Mouse (Mus musculus): ENCODE data around the gene Rnf121. TPM values are rescaled to one million over a fixed set of nuclear protein-coding genes. Genes with fewer than 3 reads are reported as not detected.
"Not testable (repeated sequence)": the region's sequence is repeated elsewhere in the genome, so short reads cannot be mapped to it uniquely, and the experiment has no call there.

Rnf121 gene
- polyA plus RNA-seq, 1 experiment = 31.9 TPM

DNA sequence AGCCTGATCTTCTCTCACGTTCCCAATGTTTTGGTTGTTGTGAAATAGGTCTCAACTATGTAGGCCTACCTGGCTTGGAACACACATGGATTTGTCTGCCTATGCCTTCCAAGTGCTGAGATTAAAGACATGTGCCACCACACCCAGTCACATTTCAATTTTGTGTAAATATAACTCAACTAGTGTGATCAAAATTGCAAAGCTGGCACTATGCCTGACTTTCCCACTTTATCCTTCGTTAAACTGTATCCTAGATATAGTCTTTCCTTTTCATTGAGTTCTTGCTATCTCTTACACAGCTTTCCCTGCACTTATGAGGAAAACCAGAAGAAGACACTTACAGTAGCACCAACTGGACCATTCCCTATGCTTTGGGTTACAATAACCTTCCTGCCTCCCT is 29.7 kb downstream of the Rnf121 start:
- Histone ChIP-seq H3K4me1 (ENCODE audit: control insufficient read depth, insufficient read depth, low read length) (no peaks in the 10 kb centered on the region), H3K4me3 (replicated peaks; ENCODE audit: extremely low read depth, low read depth, low read length) (no peak overlapping the region)
- 65% methylated on average over 2 of the region's 2 CpGs for WGBS
- no peak for TF ChIP-seq POLR2A (IDR thresholded peaks at IDR 0.05; ENCODE audit: borderline replicate concordance, extremely low read depth, low read depth, low read length)
- TF ChIP-seq CTCF (IDR thresholded peaks at IDR 0.05; ENCODE audit: insufficient read depth, low read length) = no peak
- DNase-seq = no peak

DNA sequence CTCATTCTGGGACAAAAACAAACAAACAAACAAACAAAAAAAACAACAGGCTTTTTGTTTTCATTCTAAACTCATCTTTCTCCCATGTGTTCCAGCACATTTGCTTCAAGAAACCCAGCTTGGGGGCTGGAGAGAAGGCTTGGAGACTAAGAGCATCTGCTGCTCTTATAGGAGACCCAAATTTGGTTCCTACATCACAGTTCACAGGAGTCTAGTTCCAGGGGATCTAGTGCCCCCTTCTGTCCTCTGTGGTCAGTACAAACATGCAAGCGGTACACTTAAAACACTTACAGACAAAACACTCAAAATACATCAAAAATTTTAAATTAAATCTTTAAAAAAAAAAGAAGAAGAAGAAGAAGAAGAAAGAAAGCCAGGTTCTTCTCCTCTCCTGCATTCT is 30.4 kb downstream of the Rnf121 start:
- Histone ChIP-seq H3K4me1 (ENCODE audit: control insufficient read depth, insufficient read depth, low read length) (no peaks in the 10 kb centered on the region), H3K4me3 (replicated peaks; ENCODE audit: extremely low read depth, low read depth, low read length) (no peak overlapping the region)
- DNase-seq = no peak

DNA sequence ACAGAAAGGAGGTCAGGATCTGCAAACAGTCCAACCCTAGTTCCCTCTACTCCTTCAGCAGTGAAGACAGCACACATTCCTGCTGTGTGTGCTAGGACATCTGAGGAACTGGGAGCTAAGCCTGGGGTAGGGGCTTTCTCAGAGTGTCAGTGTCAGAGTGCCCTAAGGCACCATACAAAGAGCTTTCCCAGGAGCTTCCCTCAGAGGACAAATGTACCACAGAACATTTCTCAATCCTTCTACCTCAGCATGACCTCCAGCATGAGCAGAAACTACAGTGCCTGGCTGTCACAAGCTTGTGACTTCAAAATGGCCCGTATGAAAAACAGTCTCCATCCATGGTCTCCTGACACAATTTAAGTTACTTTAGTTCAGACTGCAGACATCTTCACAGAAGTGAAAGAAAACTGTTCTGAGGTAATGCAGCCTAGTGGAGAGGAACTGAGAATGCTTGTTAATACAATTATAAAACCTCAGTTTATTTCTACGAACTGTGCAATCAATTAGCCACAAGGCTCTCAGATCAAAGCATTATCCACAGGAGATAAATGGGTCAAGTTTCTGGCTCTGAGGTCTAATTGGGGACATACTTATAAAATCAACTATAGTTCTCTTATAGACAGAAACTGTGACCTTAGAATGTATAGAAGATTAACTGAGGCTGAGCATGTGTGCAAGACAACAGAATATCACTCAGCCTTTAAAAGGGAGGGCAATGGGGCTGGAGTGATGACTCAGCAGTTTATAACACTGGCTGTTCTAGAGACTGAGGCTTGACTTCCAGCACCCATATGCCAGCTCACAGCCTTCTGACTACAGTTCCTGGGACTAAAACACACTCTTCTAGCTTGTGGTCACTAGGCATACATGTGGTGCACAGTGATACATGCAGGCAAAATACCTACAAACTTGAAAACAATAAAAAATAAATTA is 39.8 kb downstream of the Rnf121 start:
- no peak overlapping the region for H3K4me3 ChIP-seq (replicated peaks; ENCODE audit: extremely low read depth, low read depth, low read length)
- no peaks in the 10 kb centered on the region for H3K4me1 ChIP-seq (ENCODE audit: control insufficient read depth, insufficient read depth, low read length)
- TF ChIP-seq POLR2A (IDR thresholded peaks at IDR 0.05; ENCODE audit: borderline replicate concordance, extremely low read depth, low read depth, low read length) (no peak), CTCF (IDR thresholded peaks at IDR 0.05; ENCODE audit: insufficient read depth, low read length) (no peak)
- 87% methylated on average over 2 of the region's 2 CpGs for WGBS
- DNase-seq = no peak

More for the DNA sequence above, 30.4 kb downstream of the Rnf121 start:
- WGBS = 87% methylated on average over 1 of the region's 1 CpGs
- TF ChIP-seq CTCF (IDR thresholded peaks at IDR 0.05; ENCODE audit: insufficient read depth, low read length) (no peak), POLR2A (IDR thresholded peaks at IDR 0.05; ENCODE audit: borderline replicate concordance, extremely low read depth, low read depth, low read length) (no peak)

DNA sequence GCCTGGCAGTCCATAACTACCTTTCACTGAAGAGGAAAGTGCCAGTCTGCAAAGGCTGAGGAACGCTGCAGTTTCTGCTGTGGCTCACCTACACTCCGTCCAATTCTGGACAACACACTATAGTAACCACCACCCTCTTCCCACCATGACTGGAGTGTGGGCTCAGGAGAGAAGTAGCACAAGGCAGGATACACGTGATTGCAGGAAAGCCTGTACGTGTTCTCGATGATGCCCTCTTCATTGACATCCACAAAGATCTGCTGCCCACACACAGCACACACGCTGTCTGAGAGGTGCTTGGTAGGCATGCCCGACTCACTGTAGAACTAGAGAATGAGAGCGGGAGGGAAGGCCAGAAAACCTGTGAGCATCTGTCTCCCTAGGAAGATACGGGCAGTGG is 41.4 kb downstream of the Rnf121 start:
- no peak for DNase-seq
- no peak overlapping the region for H3K4me3 ChIP-seq (replicated peaks; ENCODE audit: extremely low read depth, low read depth, low read length)
- H3K4me1 ChIP-seq (ENCODE audit: control insufficient read depth, insufficient read depth, low read length) = no peaks in the 10 kb centered on the region; the same call in 1 of the 2 replicates
- 95% methylated on average over 9 of the region's 9 CpGs for WGBS
- TF ChIP-seq CTCF (IDR thresholded peaks at IDR 0.05; ENCODE audit: insufficient read depth, low read length) (no peak), POLR2A (IDR thresholded peaks at IDR 0.05; ENCODE audit: borderline replicate concordance, extremely low read depth, low read depth, low read length) (no peak)

DNA sequence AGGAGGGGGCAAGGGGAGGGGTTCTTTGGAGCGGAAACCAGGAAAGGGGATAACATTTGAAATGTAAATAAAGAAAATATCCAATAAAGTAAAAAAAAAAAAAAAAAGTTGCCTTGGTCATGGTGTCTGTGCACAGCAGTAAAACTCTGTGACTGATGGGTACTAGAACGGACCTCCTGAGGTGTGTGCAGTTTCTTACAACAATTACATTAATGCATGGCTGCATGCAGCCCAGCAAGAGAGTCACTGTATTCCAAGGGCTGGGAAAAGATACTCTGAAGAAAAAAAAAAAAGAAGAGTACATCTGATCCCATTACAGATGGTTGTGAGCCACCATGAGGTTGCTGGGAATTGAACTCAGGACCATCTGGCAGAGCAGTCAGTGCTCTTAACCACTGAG is 44.3 kb downstream of the Rnf121 start:
- not testable (repeated sequence) for H3K4me1 ChIP-seq (ENCODE audit: control insufficient read depth, insufficient read depth, low read length); H3K4me3 ChIP-seq (replicated peaks; ENCODE audit: extremely low read depth, low read depth, low read length); DNase-seq
- 96% methylated on average over 2 of the region's 2 CpGs for WGBS

DNA sequence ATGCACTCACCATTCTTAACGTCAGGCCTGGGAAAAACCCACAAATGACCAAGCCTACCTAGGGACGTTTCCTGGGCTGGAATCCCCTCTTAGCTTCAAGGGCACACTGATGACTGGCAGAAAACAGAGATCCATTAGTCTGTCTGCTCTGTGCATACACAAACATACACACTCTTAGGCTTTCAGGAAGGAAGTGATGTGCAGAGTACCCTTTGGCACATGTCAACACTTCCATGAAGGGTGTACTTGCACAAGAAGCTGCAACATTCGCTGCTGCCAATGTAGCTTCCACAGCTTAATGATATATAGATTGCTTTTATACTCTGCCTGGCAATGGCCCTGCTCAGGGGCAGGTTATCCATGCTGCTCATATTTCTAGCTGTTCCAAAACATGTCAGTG is 45.9 kb downstream of the Rnf121 start:
- Histone ChIP-seq H3K4me1 (ENCODE audit: control insufficient read depth, insufficient read depth, low read length) (peaks cover 6% of the 10 kb centered on the region), H3K4me3 (replicated peaks; ENCODE audit: extremely low read depth, low read depth, low read length) (no peak overlapping the region)
- no peak for DNase-seq
- WGBS = 25% methylated on average over 3 of the region's 3 CpGs
- no peak for TF ChIP-seq POLR2A (IDR thresholded peaks at IDR 0.05; ENCODE audit: borderline replicate concordance, extremely low read depth, low read depth, low read length)
- TF ChIP-seq CTCF (IDR thresholded peaks at IDR 0.05; ENCODE audit: insufficient read depth, low read length) = no peak

DNA sequence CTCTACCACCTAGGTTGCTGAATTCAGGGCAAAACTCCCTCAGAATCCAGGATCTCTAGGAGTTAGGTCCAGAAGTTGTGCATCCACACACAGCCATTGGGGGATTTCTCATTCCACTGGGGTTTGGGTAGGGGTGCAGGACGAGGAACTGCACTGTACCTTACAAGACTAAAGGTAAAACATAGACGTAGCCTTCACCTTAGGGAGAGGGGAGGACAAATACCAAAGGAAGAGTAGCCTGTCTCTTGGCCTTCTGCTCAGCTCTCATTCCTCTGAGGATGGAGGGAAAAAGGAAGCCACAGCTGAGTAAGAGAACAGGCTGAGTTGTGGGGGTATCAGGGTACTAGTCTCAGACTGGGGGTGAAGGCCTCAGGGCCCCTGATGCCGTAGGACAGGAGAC is 46.7 kb downstream of the Rnf121 start, which contains the start of gene Il18bp:
Gene Il18bp, minus strand, starts transcription at position 101 of the 400 bp plus-strand sequence.
- DNase-seq = no peak
- peak within 1 kb of the TSS; percentile 55 for H3K4me3 ChIP-seq (replicated peaks; ENCODE audit: extremely low read depth, low read depth, low read length)
- WGBS = 94% methylated on average over 3 of the region's 3 CpGs
- H3K4me1 ChIP-seq (ENCODE audit: control insufficient read depth, insufficient read depth, low read length) = peaks cover 6% of the 10 kb centered on the region
- TF ChIP-seq CTCF (IDR thresholded peaks at IDR 0.05; ENCODE audit: insufficient read depth, low read length) = no peak
- no peak for TF ChIP-seq POLR2A (IDR thresholded peaks at IDR 0.05; ENCODE audit: borderline replicate concordance, extremely low read depth, low read depth, low read length)

DNA sequence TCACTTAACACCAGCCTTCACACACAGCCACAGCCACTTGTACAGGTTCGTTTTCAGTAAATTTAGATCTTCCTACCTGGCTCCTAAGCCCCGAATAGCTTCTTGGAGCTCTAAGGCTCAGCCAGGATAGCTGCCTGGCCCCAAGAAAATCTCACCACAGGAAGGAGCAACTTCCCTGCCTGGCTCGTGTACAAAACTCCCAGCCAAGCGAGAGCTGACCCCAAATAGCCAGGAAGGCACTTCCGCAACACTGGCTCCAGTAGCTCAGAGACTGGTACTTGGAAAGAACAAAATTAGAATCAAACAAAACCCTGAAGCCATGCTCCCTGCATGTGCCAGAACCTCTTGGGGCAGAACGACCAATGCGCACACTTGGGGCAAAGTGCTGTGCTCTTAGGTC is 47.2 kb downstream of the Rnf121 start:
- WGBS = 26% methylated on average over 7 of the region's 7 CpGs
- H3K4me1 ChIP-seq (ENCODE audit: control insufficient read depth, insufficient read depth, low read length) = peaks cover 6% of the 10 kb centered on the region
- peak overlapping the region; percentile 55 for H3K4me3 ChIP-seq (replicated peaks; ENCODE audit: extremely low read depth, low read depth, low read length)
- TF ChIP-seq POLR2A (IDR thresholded peaks at IDR 0.05; ENCODE audit: borderline replicate concordance, extremely low read depth, low read depth, low read length) (no peak), CTCF (IDR thresholded peaks at IDR 0.05; ENCODE audit: insufficient read depth, low read length) (no peak)
- peak; percentile 25 for DNase-seq

DNA sequence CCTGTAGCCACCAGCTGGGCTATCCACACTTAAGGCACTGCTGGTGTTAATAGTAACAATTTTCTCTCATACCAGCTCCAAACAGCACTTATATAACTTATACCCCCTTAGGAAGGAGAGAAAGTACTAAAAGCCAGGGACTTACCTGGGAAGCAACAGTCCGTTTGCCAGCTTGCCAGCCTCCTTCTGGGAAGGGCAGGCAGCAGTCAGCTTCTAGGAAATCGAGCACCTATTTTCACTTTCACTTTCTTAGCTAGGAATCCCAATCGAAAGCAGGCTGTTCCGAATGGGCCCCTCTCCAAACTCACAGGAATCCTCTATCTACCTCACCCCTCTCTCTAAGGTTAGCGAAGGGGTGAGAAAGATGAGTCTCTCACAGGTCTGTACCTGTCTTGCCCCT is 47.8 kb downstream of the Rnf121 start:
- WGBS = 13% methylated on average over 5 of the region's 5 CpGs
- Histone ChIP-seq H3K4me1 (ENCODE audit: control insufficient read depth, insufficient read depth, low read length) (peaks cover 6% of the 10 kb centered on the region), H3K4me3 (replicated peaks; ENCODE audit: extremely low read depth, low read depth, low read length) (peak overlapping the region; percentile 55)
- no peak for TF ChIP-seq CTCF (IDR thresholded peaks at IDR 0.05; ENCODE audit: insufficient read depth, low read length)
- no peak for TF ChIP-seq POLR2A (IDR thresholded peaks at IDR 0.05; ENCODE audit: borderline replicate concordance, extremely low read depth, low read depth, low read length)
- DNase-seq = peak; percentile 23

DNA sequence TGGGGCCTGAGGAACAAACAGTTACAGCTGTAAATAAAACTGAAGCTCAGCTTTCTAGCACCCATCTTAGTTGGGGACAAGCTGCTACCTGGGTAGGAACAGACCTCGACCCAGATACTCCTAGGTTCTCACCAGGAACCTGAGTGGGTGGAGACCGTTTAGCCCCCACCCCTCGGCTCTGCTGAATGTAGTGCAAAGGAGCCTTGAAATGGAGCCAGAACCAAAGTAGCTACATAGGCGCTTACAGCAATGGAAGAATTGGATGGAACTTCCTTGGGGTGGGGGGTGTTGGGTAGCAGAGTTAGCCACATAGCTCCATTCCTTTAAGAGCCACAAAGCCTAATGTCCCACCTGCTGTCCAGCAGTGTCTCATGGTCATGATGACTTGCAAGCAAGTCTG is 48.3 kb downstream of the Rnf121 start:
- peaks cover 6% of the 10 kb centered on the region for H3K4me1 ChIP-seq (ENCODE audit: control insufficient read depth, insufficient read depth, low read length)
- no peak for TF ChIP-seq POLR2A (IDR thresholded peaks at IDR 0.05; ENCODE audit: borderline replicate concordance, extremely low read depth, low read depth, low read length)
- peak overlapping the region; percentile 55 for H3K4me3 ChIP-seq (replicated peaks; ENCODE audit: extremely low read depth, low read depth, low read length)
- DNase-seq = no peak
- WGBS = 57% methylated on average over 4 of the region's 4 CpGs

All from lung, adult 2 months (tissue).